Mouse (Mus musculus): ENCODE measurements at regions not wholly inside any gene's neighbourhood (a gene's known extent, or its start where the extent isn't known, plus 50 kb on each side); places are given as distances from the start of the nearest gene placed in this dataset.
A peak's percentile ranks its signal among the peaks of the same experiment; 100 is the strongest.
"Not testable (repeated sequence)": the region's sequence is repeated elsewhere in the genome, so short reads cannot be mapped to it uniquely, and the experiment has no call there.

DNA sequence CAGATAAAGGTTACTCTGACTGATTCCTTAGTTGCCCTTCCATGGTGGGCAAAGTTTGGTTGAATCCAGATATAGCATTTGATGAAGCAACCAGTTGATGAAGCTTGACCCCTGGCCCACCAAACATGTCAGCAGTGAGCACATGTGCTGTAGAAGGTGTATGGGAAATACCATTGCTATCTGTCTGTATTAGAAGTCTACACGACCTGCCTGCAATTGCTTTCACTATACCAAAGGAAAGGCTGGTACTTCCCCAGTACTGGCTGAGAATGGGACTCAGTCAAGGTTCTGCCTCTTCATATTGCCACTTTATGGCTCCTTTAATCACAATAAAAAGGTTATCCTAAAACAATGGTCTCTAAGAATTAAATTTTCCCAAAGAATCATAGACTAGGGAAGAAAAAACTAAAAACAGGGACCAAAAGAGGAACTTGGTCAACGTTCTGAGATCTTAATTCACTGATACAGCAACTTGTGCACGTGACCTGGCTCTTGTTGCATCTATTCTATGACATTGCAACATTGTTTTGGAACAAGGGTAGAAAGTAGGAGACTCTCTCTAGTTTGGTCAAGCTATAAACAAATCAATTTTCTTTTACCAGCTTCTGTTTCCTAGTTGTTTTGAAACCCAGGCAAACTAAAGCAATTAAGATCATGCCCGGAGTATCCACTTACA lies 284.0 kb downstream of the Rapgef2 start:
- no peak for DNase-seq (ENCODE audit: low spot score)

DNA sequence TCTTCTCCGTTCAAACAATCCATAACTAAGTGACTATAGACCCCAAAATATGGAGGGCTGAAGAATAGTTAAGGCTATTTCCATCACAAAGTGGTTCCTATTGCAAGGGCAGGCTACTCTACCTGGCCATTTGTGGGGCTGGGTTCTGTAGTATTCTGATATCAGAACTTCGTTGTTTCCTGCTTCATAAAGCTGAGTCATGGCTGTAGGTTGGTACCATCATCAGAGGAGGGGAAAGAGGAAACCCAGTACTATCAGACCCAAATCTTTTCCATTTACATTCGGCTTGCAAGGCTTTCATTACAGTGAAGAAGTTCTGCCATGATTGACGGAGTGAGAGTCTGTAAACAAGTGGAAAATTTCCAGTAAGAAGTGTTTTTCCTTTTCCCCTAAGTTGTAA lies 284.6 kb downstream of the Rapgef2 start:
- no peak for DNase-seq (ENCODE audit: low spot score)

DNA sequence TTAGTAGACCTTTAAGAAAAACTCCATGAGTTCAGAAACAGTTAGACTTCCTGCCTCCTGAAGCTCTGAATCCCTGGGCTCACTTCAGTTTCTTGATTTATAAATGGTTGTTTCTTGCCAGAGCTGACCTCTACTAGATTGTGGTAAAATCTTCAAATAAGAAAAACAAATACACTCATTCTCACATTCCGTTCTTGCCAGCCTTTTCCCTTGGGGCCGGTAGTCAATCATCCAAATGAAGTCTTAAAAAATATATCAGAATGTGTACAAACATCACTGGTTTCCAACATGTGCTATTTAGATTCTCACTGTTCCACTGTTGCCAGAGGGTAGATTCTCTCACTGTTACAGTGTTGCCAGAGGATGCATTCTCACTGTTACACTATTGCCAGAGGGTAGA lies 286.0 kb downstream of the Rapgef2 start:
- DNase-seq (ENCODE audit: low spot score): no peak

DNA sequence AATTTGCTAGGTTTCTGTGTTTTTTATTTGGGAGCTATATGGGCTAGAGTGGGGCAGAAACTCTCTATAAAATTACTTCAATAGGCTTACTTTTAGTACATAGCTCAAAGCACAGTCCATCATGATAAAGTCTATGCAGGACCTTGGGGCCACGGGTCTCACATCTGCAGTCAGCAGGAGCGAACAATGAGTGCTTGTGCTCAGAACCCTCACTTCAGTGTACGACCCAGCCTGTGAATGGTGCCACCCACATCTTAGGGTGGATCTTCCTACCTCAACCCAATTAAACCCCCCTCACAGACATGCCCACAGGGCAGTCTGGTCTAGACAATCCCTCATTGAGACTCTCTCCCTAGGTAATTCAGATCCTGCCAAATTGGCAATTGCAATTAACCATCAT lies 286.5 kb downstream of the Rapgef2 start:
- DNase-seq (ENCODE audit: low spot score): no peak

DNA sequence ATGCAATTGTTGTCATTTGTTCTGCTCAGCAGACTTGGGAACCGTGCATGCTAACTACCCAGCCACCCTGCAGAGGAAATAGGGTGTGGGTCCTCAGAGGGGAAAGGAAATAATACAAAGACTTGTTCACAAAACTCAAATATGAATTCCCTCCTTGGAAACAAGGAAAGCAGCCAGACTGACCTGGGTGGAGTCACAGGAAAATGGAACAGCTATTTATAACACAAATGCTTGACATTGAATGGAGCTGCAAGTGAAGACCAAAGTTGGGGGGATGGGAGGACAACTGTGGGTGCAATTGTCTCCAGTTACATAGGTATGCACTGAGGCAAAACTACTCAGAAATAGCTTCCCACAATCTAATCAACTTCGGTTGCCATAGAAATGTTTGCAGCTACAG lies 298.2 kb downstream of the Rapgef2 start:
- no peak for DNase-seq (ENCODE audit: low spot score)

DNA sequence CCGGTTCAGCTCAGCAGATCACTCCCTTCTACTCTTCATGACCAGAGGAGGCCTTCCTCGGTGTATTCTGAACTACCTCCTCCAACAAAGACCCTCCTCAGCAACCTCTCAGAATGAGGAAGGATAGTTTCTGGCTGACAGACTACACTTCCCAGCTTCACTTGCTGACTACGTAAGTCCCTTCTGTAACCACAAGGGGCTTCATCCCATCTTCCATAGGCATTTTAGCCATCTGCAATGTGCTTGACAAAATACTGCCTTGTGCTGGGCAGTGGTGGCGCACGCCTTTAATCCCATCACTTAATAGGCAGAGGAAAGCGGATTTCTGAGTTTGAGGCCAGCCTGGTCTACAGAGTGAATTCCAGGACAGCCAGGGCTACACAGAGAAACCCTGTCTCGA lies 299.6 kb downstream of the Rapgef2 start:
- no peak for DNase-seq (ENCODE audit: low spot score)

DNA sequence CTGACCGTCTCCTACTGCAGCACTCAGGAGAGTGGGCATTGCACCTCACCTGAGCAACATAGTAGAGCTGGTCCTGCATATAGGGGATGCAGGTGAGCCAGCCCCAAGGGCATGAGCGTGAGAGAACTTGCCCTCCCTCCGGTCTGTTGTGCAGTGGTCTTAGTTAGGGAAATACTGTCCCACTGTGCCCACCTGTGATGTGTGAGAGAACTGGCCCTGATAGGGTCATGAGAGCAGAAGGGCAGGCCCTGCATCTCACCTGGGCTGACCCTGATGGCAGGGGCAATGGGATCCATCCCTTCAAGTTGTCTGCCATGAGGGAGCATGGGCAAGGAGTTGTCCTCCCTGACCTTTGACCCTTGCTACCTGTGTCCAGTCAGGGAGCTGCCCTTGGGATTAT lies 305.3 kb downstream of the Rapgef2 start:
- DNase-seq (ENCODE audit: low spot score): no peak

DNA sequence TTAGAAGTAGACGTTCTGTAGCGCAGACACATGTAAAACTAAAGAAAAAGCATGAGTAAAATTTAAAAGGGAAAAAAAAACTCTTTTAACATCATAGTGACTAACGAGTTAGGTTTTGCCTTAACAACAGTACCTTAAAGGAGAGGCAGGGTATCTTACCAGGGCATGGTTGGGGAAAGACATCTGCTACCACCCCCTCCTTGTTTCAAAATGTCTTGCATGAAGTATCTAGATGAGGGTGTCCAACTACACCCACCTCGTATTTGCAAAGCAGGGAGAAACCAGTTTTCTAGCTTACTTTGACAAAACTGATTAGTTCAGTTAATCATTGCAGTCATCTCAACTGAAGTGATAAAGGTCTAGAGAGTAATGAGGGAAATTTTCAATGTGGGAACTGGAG lies 307.5 kb downstream of the Rapgef2 start:
- no peak for DNase-seq (ENCODE audit: low spot score)

DNA sequence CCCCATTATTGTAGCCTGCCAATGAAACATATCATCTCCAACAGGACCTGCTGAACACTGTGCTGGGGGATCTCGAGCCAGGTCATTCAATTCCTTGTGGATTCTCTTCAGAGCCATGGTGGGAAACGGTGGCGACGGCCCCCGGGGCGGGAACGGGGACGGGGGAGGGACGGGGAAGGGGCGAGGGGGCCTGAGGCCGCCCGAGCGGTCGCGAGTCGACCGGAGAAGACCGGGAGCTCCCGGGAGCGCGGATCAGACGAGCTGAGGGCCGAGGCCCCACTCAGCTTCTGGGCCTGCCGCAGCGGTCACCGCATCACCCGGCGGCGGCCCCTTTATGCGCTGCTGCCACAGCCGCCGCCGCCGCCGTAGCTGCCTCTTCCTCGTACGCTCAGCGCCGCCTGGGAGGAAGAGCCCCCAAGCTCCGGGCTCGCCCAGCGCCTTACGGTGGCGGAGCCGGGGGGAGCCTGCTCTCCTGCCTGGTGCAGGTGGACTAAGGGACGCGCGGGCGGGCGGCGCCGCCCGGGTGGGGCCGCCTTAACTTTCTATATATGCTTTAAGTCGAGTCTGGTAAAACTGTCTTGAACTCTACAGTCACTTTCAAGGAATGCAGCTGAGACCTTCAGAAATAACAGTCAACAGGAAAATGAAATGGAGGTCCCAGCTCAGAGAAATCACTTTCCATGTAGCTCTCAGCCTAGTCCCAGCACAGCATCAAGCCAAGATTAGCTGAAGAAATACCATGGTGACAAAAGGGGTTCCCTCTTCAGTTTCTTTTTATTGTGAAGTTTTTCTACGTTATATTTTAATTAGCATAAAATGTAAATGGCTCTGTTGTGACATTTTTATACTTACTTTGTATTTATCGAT lies 319.4 kb downstream of the Rapgef2 start:
- DNase-seq (ENCODE audit: low spot score): not testable (repeated sequence)

DNA sequence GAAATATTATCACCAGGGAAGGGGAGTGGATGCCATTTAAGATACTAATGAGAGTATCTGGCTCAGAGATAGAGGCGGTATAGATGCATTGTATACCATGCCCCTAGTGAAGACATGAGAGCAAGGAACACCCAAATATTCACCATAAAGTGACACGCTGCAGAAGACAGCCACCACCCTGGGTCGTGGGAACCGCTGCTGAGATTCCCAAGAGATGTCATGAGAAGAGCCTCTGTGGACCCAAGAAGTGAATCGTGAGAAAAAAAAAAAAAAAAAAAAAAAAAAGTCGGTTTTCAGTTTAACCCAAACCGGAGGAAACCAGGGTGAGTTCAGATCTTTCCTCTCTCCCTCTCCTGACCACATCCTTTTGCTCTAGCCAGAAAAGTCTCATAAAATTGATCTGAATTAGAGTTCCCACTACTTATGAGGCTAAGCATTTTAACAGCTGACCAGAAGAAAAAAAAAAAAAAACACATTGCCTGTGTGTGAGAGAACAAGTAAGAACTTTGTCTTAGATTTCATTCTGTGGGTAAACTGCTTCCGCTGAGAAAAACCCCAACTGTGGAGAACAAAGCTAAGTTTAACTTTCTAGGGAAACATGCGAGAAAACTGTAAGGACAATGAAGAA lies 322.0 kb downstream of the Rapgef2 start:
- no peak for DNase-seq (ENCODE audit: low spot score)

DNA sequence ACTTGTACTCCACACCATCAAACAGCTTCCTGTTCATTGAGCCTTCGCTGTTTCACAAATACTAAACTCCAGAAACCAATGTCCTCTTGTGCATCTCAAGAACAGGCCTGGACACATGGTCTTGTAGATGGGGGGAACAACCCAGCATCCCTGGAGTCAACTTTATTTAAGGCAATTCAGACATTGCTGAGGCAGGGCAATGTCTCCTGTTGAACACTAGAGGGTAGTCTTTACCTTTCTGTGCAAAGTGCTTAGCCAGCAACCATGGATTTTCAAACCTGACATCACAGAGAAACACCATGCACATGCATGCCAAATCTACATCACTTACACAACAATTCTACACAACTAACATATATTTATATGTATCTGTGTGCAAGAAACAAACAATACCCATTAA lies 327.5 kb downstream of the Rapgef2 start:
- DNase-seq (ENCODE audit: low spot score): peak; percentile 81

DNA sequence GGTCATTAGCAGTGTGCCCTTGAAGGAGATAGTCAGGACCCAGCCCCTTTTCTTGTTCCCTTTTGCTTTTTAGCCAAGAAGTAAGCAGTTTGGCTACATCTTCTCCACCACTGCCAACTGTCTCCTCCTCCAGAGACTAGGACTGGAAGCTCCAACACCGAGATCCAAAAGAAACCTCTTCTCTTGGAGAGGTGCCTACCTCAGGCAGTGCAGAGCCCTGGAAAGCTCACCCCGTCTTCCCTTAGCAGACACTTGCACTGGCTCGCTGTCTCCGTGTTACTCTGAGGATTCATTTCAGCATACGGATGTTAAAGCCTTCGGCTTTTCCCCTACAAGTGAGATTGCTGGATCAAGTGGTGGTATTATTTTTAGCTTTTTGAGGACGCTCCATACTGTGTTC lies 331.0 kb downstream of the Rapgef2 start:
- DNase-seq (ENCODE audit: low spot score): no peak

DNA sequence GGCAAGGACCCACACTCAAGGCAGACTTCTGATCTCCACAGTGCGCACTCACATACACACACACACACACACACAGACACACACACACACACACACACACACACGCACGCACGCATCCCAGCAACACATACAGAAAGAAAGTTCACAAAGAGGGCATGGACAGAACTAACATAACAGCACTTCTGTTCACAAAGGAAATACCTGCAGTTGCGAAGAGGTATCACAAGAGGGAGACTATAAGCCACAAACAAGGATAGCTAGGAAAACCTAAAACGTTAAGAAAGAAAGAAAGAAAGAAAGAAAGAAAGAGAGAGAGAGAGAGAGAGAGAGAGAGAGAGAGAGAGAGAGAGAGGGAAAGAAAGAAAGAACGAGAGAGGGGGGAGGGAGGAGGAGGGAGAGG lies 336.9 kb downstream of the Rapgef2 start:
- DNase-seq (ENCODE audit: low spot score): not testable (repeated sequence)

DNA sequence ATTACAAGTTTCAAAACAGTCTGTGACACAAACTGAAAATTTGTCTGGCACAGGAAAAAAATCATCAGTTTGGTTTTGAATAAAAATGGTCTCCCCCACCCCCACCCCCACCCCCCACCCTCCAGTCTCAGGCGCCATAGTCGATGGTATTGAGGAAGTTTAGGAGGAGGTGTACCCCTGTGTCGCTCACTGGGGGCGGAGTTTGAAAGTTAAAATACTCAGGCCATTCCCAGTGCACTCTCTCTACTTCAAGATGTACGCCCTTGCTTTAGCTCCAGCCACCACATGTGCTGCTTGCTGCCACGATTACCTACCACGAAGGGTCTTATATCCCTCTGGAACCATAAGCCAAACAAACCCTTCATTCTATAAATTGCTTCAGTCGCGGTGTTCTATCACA lies 337.6 kb downstream of the Rapgef2 start:
- no peak for DNase-seq (ENCODE audit: low spot score)

DNA sequence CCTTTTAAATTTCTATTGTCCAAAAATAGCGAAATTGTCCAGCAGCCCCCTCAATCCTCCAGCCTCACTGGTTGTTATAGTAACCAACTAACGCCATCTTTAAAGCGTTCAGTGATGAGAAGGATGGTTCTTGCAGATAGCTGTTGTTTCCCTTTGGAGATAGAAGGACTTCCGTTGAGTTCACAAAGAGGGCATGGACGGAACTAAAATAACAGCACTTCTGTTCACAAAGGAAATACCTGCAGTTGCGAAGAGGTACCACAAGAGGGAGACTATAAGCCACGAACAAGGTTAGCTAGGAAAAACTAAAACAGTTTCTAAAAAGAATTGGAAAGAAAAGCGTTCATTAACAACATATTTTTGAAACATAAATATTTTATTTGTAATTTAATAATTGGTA lies 338.1 kb downstream of the Rapgef2 start:
- DNase-seq (ENCODE audit: low spot score): peak; percentile 78

DNA sequence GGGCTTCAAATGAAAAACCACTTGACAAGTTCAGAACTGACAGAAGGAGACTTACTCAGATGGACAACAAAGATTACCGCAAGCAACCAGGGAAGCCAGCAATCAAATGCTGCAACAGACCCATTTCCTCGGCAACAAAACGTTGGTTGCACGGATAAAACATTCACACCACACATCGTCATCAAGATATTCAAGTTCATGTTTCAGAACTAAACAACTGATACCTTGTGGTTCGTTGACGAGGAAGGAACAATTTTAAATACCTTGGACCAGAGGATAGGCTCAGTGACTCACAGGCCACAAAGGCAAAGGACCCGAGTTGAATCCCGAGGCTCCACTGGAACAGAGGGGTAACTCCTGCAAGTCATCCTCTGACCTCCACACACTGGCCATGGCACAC lies 339.1 kb downstream of the Rapgef2 start:
- DNase-seq (ENCODE audit: low spot score): no peak

DNA sequence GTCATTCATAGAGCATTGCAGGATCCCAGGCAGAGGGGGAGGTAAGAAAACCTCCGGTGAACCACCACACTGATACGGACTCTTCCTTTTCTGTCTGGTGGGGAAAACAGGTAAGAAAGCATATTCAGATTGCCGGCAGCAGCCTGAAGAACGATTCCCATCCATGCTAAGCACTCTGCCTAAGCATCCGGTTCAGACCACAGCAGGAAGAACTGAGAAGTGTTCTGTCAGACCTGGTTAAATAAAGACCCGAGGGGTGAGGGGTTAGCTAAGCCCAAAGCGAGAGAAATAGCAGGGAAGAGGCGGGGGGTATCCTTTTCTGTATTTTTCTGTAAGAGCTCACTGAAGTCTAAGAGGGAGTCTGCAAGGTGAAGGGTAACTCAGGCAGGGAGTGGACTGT lies 342.1 kb downstream of the Rapgef2 start:
- DNase-seq (ENCODE audit: low spot score): no peak

DNA sequence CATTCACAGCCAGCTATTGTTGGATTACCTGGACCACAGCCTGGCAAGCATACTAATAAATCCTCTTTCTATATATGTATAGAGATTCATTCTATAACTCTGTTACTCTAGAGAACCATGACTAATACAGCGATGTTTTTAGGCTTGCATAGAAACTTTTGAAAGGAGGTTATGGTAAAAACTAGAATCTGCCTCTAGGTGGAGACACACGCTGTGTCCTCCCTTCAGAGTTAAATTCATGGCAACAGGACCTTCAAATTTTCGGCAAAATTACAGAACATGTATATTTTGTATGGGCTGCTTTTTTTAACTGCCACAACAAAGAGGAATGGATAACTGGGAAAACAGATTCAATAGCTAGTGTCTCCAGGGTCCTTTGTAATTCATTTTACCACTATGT lies 353.3 kb downstream of the Rapgef2 start:
- DNase-seq (ENCODE audit: low spot score): peak; percentile 18

DNA sequence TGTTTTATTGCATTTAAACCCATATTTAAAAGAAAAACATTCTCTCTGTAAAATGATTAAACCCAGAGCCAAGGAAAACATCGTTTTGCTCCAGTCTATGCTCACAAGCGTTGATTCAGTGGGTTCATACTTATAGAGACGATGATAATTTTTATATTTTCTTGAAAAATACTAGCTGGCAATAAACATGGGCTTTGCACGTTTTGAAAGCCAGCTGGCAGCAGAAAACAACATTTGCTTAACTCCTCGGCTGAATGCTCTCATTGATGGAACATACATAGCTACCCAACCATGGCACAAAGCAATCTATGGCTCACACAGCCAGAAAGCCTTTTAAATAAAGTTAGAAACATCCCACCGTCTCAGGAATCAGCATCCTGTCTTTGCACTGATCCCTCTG lies 366.5 kb downstream of the Rapgef2 start:
- no peak for DNase-seq (ENCODE audit: low spot score)

DNA sequence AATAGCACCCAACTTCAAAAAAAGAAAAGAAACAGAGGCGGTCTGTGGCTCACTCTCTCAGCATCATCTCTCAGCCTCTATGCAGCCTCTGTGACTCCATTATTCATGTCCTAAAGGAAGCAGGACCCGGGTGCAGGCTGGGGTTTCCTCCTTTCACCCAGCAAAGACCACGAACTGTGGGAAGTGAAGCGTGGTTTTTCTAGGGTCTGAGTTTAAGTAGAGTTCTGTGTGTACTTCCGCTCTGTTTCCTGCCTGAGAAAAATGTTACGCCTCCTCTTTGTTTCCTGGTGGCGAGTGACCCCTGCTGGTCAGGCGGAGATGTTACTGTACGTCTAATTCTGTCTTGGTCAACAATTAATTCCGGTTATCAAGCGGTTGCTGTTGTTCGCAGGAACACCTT lies 366.9 kb downstream of the Rapgef2 start:
- peak; percentile 79 for DNase-seq (ENCODE audit: low spot score)

DNA sequence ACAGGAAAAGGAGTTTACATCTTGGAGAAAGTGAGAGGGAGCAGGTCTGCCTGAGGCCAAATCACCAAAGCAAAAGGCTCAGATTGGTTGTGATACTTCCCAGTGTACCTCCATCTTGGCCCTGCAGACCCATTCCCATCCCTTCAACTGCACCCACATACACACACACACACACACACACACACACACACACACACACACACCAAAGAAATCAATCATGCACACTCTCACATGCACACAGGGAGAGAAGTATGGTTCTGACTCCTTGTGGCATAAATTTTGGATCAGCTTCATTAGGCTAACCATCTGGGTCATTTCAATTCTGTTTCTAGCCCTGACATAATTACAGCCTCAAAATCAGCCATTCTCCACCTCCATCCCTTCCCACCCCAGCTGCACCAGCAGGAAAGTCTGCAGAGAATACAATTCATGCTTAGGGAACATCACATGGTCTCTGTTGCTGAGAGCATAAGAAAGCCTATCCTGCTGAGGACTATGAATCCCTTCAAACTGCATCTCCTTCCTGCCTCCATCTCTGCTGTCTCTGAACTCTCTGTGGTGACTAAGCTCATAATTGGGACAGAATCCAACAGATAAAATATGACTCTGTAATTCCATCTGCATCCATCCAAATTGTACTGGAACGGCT lies 378.0 kb downstream of the Rapgef2 start:
- peak; percentile 32 for DNase-seq (ENCODE audit: low spot score)

DNA sequence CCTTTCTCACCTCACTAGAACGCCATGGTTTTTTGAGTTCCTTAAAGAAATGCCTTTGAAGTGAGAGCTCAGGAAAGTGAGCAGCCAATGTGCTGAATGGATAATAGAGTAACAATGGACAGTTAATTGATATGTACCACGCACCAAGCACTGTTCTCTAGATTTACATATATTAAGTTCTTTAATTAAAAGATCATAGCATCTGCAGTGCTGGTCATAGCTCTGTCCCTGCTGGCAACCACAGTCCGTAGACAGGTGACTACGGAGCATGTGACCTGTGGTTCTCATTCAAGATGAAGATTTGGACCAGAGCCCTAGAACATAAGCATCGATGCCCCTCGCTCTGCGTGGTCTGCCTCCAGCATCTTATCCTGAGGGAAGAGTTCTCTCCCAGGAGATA lies 378.5 kb downstream of the Rapgef2 start:
- DNase-seq (ENCODE audit: low spot score): no peak

Measured in MN1 (cell line).